Mouse (Mus musculus) spleen, adult 2 months (tissue): ENCODE measurements at regions not wholly inside any gene's neighbourhood (a gene's known extent, or its start where the extent isn't known, plus 50 kb on each side); places are given as distances from the start of the nearest gene placed in this dataset.

Experiments used
- CTCF ChIP-seq: fragments of 200-500 bp; IDR thresholded peaks from 2 replicates; pipeline ENCODE4 v1.5.1; 2011; ENCODE audit warnings: mild to moderate bottlenecking, inconsistent platforms; ENCODE audit not compliant: insufficient read depth, insufficient read length, insufficient replicate concordance; ENCODE audit errors: extremely low read depth
- POLR2A ChIP-seq: fragments of 200-500 bp; IDR thresholded peaks from 2 replicates; pipeline ENCODE4 v1.6.1; 2011; ENCODE audit warnings: low read depth, low read length, inconsistent platforms

GRCm38 (mm10) chr19:33074907-33075306 is 317.2 kb downstream of the Rnls start:
- TF ChIP-seq CTCF (no peak), POLR2A (no peak)
